Mouse (Mus musculus): ENCODE results near the gene Plch2.

GRCm38 (mm10) chr4:155034202-155034601 lies 22.4 kb downstream of the Plch2 start:
- TF ChIP-seq POLR2A (IDR thresholded peaks at IDR 0.05; ENCODE audit: borderline replicate concordance, insufficient read depth, low read length) = no peak
- TF ChIP-seq CTCF (IDR thresholded peaks at IDR 0.05; ENCODE audit: borderline replicate concordance, insufficient read depth, low read depth, low read length) = no peak
